Mouse (Mus musculus) forebrain, embryonic 12.5 days (tissue): ENCODE data around the gene Ppil1. TPM values are rescaled to one million over a fixed set of nuclear protein-coding genes. Genes with fewer than 3 reads are reported as not detected.
A peak's percentile ranks its signal among the peaks of the same experiment; 100 is the strongest.

Experiments
- ATAC-seq: fragments of 200-750 bp; cut with Nextera tagmentation; 2 replicates; pipeline ENCODE4 v1.8.0; 2017; ENCODE audit warnings: moderate TSS enrichment; ENCODE audit not compliant: low FRiP score
- H3K27ac ChIP-seq: fragments of 300-500 bp; sonication (generic); 2 replicates; pipeline ENCODE4 v1.5.1; 2016; ENCODE audit warnings: mild to moderate bottlenecking
- H3K27me3 ChIP-seq: fragments of 300-500 bp; sonication (generic); 2 replicates; pipeline ENCODE4 v1.6.1; 2016; ENCODE audit warnings: mild to moderate bottlenecking
- H3K36me3 ChIP-seq: fragments of 300-500 bp; sonication (generic); replicated peaks from 2 replicates; pipeline ENCODE4 v1.6.1; 2016; ENCODE audit warnings: mild to moderate bottlenecking
- H3K4me1 ChIP-seq: fragments of 300-500 bp; sonication (generic); 2 replicates; pipeline ENCODE4 v1.6.1; 2016
- H3K4me2 ChIP-seq: fragments of 300-500 bp; sonication (generic); 2 replicates; pipeline ENCODE4 v1.6.1; 2016; ENCODE audit warnings: mild to moderate bottlenecking, moderate library complexity
- H3K4me3 ChIP-seq: fragments of 300-500 bp; sonication (generic); replicated peaks from 2 replicates; pipeline ENCODE4 v1.5.1; 2016; ENCODE audit warnings: mild to moderate bottlenecking
- H3K9ac ChIP-seq: fragments of 300-500 bp; sonication (generic); 2 replicates; pipeline ENCODE4 v1.6.1; 2016; ENCODE audit warnings: mild to moderate bottlenecking
- H3K9me3 ChIP-seq: fragments of 300-500 bp; sonication (generic); 2 replicates; pipeline ENCODE4 v1.6.1; 2016
- WGBS: fragments of 180-500 bp; shearing (Covaris S2); methylation state at CpG from one replicate; pipeline ENCODE4 v1.1.7; 2016; 5-methylcytosine and 5-hydroxymethylcytosine counted together
- polyA plus RNA-seq: library from polyadenylated mRNA; unstranded; fragments of >200 nt; fragmentation: Nextera tagmentation; extraction: Ambion mirVana; gene quantifications from 2 replicates; pipeline ENCODE4 v1.2.1, GENCODE M21; 2016

Ppil1 gene
- polyA plus RNA-seq, 1 experiment from 2014 or later = 142 TPM

DNA sequence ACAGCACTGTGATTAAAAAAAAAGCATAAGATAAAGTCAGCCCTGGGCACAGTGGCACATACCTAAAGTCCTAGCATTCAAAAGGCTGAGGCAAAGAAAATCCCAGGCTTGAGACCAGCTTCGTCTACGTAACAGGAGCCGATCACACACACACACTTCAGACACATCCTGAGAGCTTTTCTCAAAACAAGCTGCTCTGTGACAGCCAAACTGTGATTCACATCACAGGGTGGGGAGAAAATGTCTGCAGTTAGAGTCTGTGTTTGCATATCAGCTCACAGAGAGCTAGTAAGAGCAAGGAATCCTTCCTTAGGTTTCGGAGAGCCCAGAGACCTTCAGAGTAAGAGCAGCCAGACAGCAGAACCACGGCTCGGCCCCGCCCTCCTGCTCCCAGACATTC, 36.9 kb upstream of the Ppil1 start:
- peaks cover 64% of the 10 kb centered on the region for H3K36me3 ChIP-seq
- H3K27ac ChIP-seq = no peak overlapping the region
- H3K4me2 ChIP-seq = no peak overlapping the region
- H3K9ac ChIP-seq = no peak overlapping the region
- WGBS = 92% methylated on average over 7 of the region's 7 CpGs
- no peaks in the 10 kb centered on the region for H3K27me3 ChIP-seq
- H3K4me3 ChIP-seq = no peak overlapping the region
- H3K4me1 ChIP-seq = peaks cover 10% of the 10 kb centered on the region
- no peak for ATAC-seq
- H3K9me3 ChIP-seq = no peaks in the 10 kb centered on the region

- Histone ChIP-seq H3K9me3 (no peaks in the 10 kb centered on the region), H3K4me2 (no peak overlapping the region), H3K27me3 (no peaks in the 10 kb centered on the region), H3K9ac (no peak overlapping the region), H3K4me1 (no peaks in the 10 kb centered on the region; the same call in 1 of the 2 replicates), H3K27ac (no peak overlapping the region), H3K36me3 (peaks cover 80% of the 10 kb centered on the region), H3K4me3 (no peak overlapping the region)
- no peak for ATAC-seq
- 84% methylated on average over 4 of the region's 4 CpGs for WGBS
Measured at GRCm38 (mm10) chr17:29299282-29299681, 35.3 kb upstream of the Ppil1 start.

DNA sequence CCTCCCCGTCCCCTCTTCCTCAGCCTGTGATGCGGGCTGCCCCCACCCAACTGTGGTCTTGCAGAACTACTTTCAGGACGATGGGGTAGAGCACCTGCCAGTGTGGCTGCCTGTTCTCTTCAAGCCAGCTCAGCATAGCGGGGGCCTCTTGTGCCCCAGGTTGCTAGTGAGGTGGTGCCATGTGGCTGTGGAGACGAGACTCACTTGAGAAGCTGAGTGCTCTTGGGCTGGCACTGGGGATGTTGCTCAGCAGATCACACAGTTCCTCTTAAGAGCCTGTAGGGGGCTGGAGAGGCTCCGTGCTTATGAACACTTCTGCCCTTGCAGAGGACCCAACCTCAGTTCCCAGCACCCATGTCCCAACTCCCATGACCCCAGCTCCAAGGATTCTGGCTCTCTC, 33.8 kb upstream of the Ppil1 start:
- no peaks in the 10 kb centered on the region for H3K9me3 ChIP-seq
- no peak overlapping the region for H3K4me3 ChIP-seq
- H3K4me2 ChIP-seq = no peak overlapping the region
- no peak overlapping the region for H3K9ac ChIP-seq
- H3K4me1 ChIP-seq = no peaks in the 10 kb centered on the region; the same call in 1 of the 2 replicates
- 90% methylated on average over 6 of the region's 6 CpGs for WGBS
- H3K36me3 ChIP-seq = peaks cover 92% of the 10 kb centered on the region
- H3K27me3 ChIP-seq = no peaks in the 10 kb centered on the region
- H3K27ac ChIP-seq = no peak overlapping the region
- ATAC-seq = no peak

GRCm38 (mm10) chr17:29297321-29297720, 33.3 kb upstream of the Ppil1 start:
- H3K36me3 ChIP-seq = peaks cover 88% of the 10 kb centered on the region
- 91% methylated on average over 10 of the region's 10 CpGs for WGBS

GRCm38 (mm10) chr17:29295835-29296234, 31.8 kb upstream of the Ppil1 start:
- no peak overlapping the region for H3K27ac ChIP-seq
- no peak overlapping the region for H3K9ac ChIP-seq
- no peak overlapping the region for H3K4me3 ChIP-seq
- 82% methylated on average over 5 of the region's 5 CpGs for WGBS
- no peaks in the 10 kb centered on the region for H3K27me3 ChIP-seq
- no peaks in the 10 kb centered on the region for H3K9me3 ChIP-seq
- peaks cover 78% of the 10 kb centered on the region for H3K36me3 ChIP-seq
- H3K4me1 ChIP-seq = no peaks in the 10 kb centered on the region
- ATAC-seq = no peak
- H3K4me2 ChIP-seq = no peak overlapping the region

More at GRCm38 (mm10) chr17:29297321-29297720, 33.3 kb upstream of the Ppil1 start:
- Histone ChIP-seq H3K4me1 (no peaks in the 10 kb centered on the region), H3K27me3 (no peaks in the 10 kb centered on the region), H3K4me3 (no peak overlapping the region), H3K9me3 (no peaks in the 10 kb centered on the region), H3K4me2 (no peak overlapping the region), H3K9ac (no peak overlapping the region), H3K27ac (no peak overlapping the region)
- ATAC-seq = no peak

DNA sequence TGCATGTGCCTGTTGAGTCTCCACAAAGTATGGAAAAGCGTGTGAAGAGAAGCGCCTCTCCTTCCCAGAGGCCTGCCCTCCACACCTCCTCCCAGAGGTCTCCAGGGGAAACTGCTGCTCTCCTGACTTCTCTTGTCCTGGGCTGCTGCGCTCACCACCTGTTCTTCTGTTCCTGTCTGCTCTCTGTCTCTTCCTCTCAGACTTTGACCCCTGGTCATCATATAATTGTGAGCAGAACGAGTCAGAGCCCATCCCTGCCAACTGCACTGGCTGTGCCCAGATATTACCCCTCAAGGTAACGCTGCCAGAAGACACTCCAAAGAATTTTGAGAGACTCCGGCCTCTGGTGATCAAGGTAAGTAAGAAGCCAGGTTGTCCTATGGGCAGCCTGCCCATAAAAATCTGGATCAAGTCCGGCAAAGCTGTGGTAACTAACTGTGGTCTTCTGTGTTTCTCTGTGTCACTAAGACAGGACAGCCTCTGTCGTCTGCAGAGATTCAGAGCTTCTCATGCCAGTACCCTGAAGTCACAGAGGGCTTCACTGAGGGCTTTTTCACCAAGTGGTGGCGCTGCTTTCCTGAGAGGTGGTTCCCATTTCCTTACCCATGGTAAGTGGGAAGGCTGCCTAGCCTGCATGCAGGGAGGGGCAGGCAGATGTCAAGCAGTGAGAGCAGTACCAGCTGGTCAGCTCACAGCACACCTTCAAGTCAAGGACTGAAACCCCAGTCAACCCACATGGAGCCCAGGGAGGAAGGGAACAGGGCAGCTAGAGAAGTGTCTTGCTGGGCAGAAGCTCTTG, 30.0 kb upstream of the Ppil1 start:
- Histone ChIP-seq H3K4me1 (no peaks in the 10 kb centered on the region), H3K4me2 (no peak overlapping the region), H3K9ac (no peak overlapping the region), H3K9me3 (no peaks in the 10 kb centered on the region), H3K4me3 (no peak overlapping the region), H3K36me3 (peaks cover 60% of the 10 kb centered on the region), H3K27ac (no peak overlapping the region), H3K27me3 (no peaks in the 10 kb centered on the region)
- WGBS = 83% methylated on average over 9 of the region's 9 CpGs
- ATAC-seq = no peak

DNA sequence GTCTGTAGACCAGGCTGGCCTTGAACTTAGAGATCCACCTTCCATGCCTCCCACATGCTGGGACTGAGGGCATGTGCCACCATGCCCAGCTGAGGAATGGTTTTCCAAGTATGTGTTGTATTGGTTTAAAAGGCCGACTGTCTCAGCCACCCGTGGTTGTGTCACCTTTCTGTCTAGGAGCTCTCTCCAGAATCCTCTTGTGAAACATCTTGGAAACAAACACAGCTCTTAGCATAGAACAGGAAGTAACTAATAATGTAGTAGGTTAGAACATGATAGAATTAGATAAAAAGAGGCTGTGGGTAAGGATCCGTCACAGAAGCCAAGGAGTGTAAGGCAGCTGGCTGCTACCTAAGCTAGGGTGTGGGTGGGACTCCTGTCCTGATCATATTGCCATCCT, 29.0 kb upstream of the Ppil1 start:
- Histone ChIP-seq H3K27ac (no peak overlapping the region), H3K27me3 (no peaks in the 10 kb centered on the region), H3K4me3 (no peak overlapping the region), H3K4me1 (no peaks in the 10 kb centered on the region), H3K9ac (no peak overlapping the region), H3K4me2 (no peak overlapping the region), H3K9me3 (no peaks in the 10 kb centered on the region), H3K36me3 (peaks cover 52% of the 10 kb centered on the region)
- WGBS = 87% methylated on average over 3 of the region's 3 CpGs
- no peak for ATAC-seq

DNA sequence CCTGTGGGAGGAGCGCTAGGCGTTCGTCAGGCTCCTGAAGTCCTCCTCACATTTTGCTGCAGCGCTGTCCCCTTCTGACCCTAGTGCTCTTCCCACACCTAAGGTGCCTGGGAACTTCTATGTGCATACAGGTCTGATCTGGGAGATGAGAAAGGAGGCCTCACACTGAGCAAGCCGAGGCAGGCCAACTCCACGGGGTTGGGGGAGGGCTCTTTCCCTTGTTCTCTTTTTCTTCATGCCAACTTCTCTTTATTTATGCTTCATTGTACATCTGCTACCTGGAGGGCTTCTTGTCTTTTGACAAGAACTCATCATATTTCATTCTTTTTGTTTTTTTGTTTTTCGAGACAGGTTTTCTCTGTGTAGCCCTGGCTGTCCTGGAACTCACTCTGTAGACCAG, 27.8 kb upstream of the Ppil1 start:
- peaks cover 42% of the 10 kb centered on the region for H3K36me3 ChIP-seq
- H3K4me2 ChIP-seq = no peak overlapping the region
- no peak for ATAC-seq
- 84% methylated on average over 7 of the region's 7 CpGs for WGBS
- H3K27me3 ChIP-seq = no peaks in the 10 kb centered on the region
- no peak overlapping the region for H3K4me3 ChIP-seq
- no peak overlapping the region for H3K27ac ChIP-seq
- H3K4me1 ChIP-seq = no peaks in the 10 kb centered on the region
- no peaks in the 10 kb centered on the region for H3K9me3 ChIP-seq
- no peak overlapping the region for H3K9ac ChIP-seq

- Histone ChIP-seq H3K4me1 (peaks cover 14% of the 10 kb centered on the region), H3K4me2 (peak overlapping the region; percentile 22), H3K27ac (peak overlapping the region; percentile 83), H3K27me3 (no peaks in the 10 kb centered on the region), H3K4me3 (no peak overlapping the region), H3K36me3 (peaks cover 45% of the 10 kb centered on the region), H3K9ac (peak overlapping the region; percentile 33; the same call in 1 of the 2 replicates), H3K9me3 (no peaks in the 10 kb centered on the region)
- 38% methylated on average over 21 of the region's 21 CpGs for WGBS
- peak; percentile 67; the same call in 1 of the 2 replicates for ATAC-seq
Measured at GRCm38 (mm10) chr17:29282216-29282952, 18.4 kb upstream of the Ppil1 start.

GRCm38 (mm10) chr17:29281541-29281940, 17.6 kb upstream of the Ppil1 start:
- no peaks in the 10 kb centered on the region for H3K27me3 ChIP-seq
- H3K4me2 ChIP-seq = no peak overlapping the region
- H3K9ac ChIP-seq = no peak overlapping the region
- no peak for ATAC-seq
- peaks cover 45% of the 10 kb centered on the region for H3K36me3 ChIP-seq
- 76% methylated on average over 5 of the region's 5 CpGs for WGBS
- H3K9me3 ChIP-seq = no peaks in the 10 kb centered on the region
- H3K27ac ChIP-seq = peak overlapping the region; percentile 83; the same call in 1 of the 2 replicates
- H3K4me1 ChIP-seq = peaks cover 14% of the 10 kb centered on the region
- H3K4me3 ChIP-seq = no peak overlapping the region

GRCm38 (mm10) chr17:29280422-29280821, 16.4 kb upstream of the Ppil1 start:
- 91% methylated on average over 5 of the region's 5 CpGs for WGBS
- H3K4me2 ChIP-seq = no peak overlapping the region
- no peaks in the 10 kb centered on the region for H3K27me3 ChIP-seq

DNA sequence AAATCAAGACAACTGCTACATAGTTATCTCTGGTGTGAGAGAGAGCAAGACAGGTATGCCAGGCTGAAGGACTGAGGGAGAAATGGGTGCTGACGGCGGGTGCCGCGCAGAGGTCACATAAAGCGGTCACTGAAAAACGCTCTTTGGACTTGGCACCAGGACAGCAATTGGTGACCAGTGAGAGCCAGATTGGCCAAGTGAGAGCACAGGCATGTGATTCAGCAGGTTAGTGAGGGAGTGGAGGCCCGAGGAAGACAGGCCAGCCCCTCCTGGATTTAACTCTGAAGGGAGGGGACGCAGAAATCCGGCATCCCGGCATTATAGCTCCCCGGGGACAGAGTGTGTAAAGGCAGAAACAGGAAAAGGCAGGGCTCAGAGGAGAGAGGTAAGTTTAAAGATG, 9.9 kb upstream of the Ppil1 start:
- WGBS = 91% methylated on average over 11 of the region's 11 CpGs
- no peak for ATAC-seq
- Histone ChIP-seq H3K4me3 (no peak overlapping the region), H3K9me3 (no peaks in the 10 kb centered on the region), H3K27ac (no peak overlapping the region), H3K9ac (no peak overlapping the region), H3K4me1 (peaks cover 16% of the 10 kb centered on the region), H3K4me2 (no peak overlapping the region), H3K27me3 (no peaks in the 10 kb centered on the region), H3K36me3 (peaks cover 10% of the 10 kb centered on the region; the same call in 1 of the 2 replicates)

More at GRCm38 (mm10) chr17:29280422-29280821, 16.4 kb upstream of the Ppil1 start:
- no peak overlapping the region for H3K27ac ChIP-seq
- H3K9ac ChIP-seq = no peak overlapping the region
- H3K9me3 ChIP-seq = no peaks in the 10 kb centered on the region
- ATAC-seq = no peak
- no peak overlapping the region for H3K4me3 ChIP-seq
- peaks cover 36% of the 10 kb centered on the region for H3K36me3 ChIP-seq
- H3K4me1 ChIP-seq = peaks cover 14% of the 10 kb centered on the region
